Mouse (Mus musculus): ENCODE measurements around the gene Sema7a. TPM values are rescaled to one million over a fixed set of nuclear protein-coding genes. Genes with fewer than 3 reads are reported as not detected.

Sema7a gene
- polyA plus RNA-seq, 1 experiment from 2014 or later = 0.27 TPM

Other genes starting within 250 kb of the Sema7a start
- gene Edc3, start 231.6 kb upstream of the Sema7a start, polyA plus RNA-seq (2016; fragmentation: Nextera tagmentation; extraction: Ambion mirVana) = 42.8 and 46.6 TPM in 2 replicates
- 100 and 106 TPM in 2 replicates for gene Clk3, start 174.3 kb upstream of the Sema7a start, polyA plus RNA-seq (2016; fragmentation: Nextera tagmentation; extraction: Ambion mirVana)
- gene Arid3b, start 103.3 kb upstream of the Sema7a start, polyA plus RNA-seq (2016; fragmentation: Nextera tagmentation; extraction: Ambion mirVana) = 40.2 and 41.0 TPM in 2 replicates
- gene Ubl7, start 29.1 kb upstream of the Sema7a start, polyA plus RNA-seq (2016; fragmentation: Nextera tagmentation; extraction: Ambion mirVana) = 111 and 120 TPM in 2 replicates
- gene Cyp11a1, start 66.3 kb downstream of the Sema7a start, polyA plus RNA-seq (2016; fragmentation: Nextera tagmentation; extraction: Ambion mirVana) = 0.07 and 0.09 TPM in 2 replicates
- gene Stra6, start 123.7 kb downstream of the Sema7a start, polyA plus RNA-seq (2016; fragmentation: Nextera tagmentation; extraction: Ambion mirVana) = 15.2 TPM in 2 replicates
- 0.51 and 0.62 TPM in 2 replicates for gene Ccdc33, start 178.7 kb downstream of the Sema7a start, polyA plus RNA-seq (2016; fragmentation: Nextera tagmentation; extraction: Ambion mirVana)

All from midbrain, embryonic 10.5 days (tissue).